Mouse (Mus musculus) stomach, postnatal 0 days (tissue): Measurements from ENCODE around the gene Trpm3.

Experiments
- CTCF ChIP-seq: IDR thresholded peaks from 2 replicates; pipeline ENCODE4 v1.5.1; 2016; ENCODE audit warnings: antibody characterized with exemption, low read depth, mild to moderate bottlenecking, moderate library complexity
- EP300 ChIP-seq: optimal IDR thresholded peaks from 2 replicates; pipeline ENCODE3; 2016; ENCODE audit warnings: antibody characterized with exemption

- TF ChIP-seq CTCF (no peak), EP300 (no peak)
These were observed 902.8 kb downstream of the Trpm3 start for GRCm38 (mm10) chr19:23041483-23042167.
